Mouse (Mus musculus) left cerebral cortex, postnatal 14 days (tissue): ENCODE measurements around the gene Tmem184b. TPM values are rescaled to one million over a fixed set of nuclear protein-coding genes. Genes with fewer than 3 reads are reported as not detected.

Experiments
- DNase-seq, 2 experiments: peaks; one replicate each; pipeline ENCODE4 v3.0.0; 2021 to 2022; ENCODE audit warnings: low spot score in 2 of 2, mixed read lengths in 1 of 2
- intact Hi-C: fragments of 180-260 bp; cut with DNase I; formaldehyde crosslinking; loops from one replicate; pipeline ENCODE4 v1.15.1; 2025
- total RNA-seq, 2 experiments: library from RNA; stranded (reverse); gene quantifications; 2 replicates each; pipeline ENCODE4 v1.2.3; 2021

Tmem184b gene
- total RNA-seq, 2 experiments from 2014 or later: 56.2 to 56.8 TPM

- no peak for DNase-seq
- intact Hi-C loops: no loop called here
Measured at GRCm38 (mm10) chr15:79432328-79432727, 29.0 kb upstream of the Tmem184b start.

GRCm38 (mm10) chr15:79431925-79432324 lies 28.6 kb upstream of the Tmem184b start:
- intact Hi-C loops: no loop called here
- DNase-seq: no peak

GRCm38 (mm10) chr15:79430461-79431000 lies 27.2 kb upstream of the Tmem184b start:
- intact Hi-C loops: no loop called here
- DNase-seq: no peak

GRCm38 (mm10) chr15:79429994-79430393 lies 26.6 kb upstream of the Tmem184b start:
- intact Hi-C loops: no loop called here
- no peak for DNase-seq

GRCm38 (mm10) chr15:79429527-79429926 lies 26.2 kb upstream of the Tmem184b start:
- no peak for DNase-seq
- intact Hi-C loops: no loop called here

GRCm38 (mm10) chr15:79428616-79429015 lies 25.2 kb upstream of the Tmem184b start:
- DNase-seq: no peak
- intact Hi-C loops: no loop called here

GRCm38 (mm10) chr15:79427516-79427915 lies 24.1 kb upstream of the Tmem184b start:
- DNase-seq: peak in 1 of 2 experiments; percentile 47
- intact Hi-C loops: no loop called here

GRCm38 (mm10) chr15:79425516-79425915 lies 22.1 kb upstream of the Tmem184b start:
- intact Hi-C loops: no loop called here
- no peak for DNase-seq

GRCm38 (mm10) chr15:79424602-79425001 lies 21.2 kb upstream of the Tmem184b start:
- no peak for DNase-seq
- intact Hi-C loops: no loop called here

- intact Hi-C loops: no loop called here
- no peak for DNase-seq
Measured at GRCm38 (mm10) chr15:79422715-79423243, 19.4 kb upstream of the Tmem184b start.

- intact Hi-C loops: no loop called here
- no peak for DNase-seq
Measured at GRCm38 (mm10) chr15:79418677-79419076, 15.3 kb upstream of the Tmem184b start.

GRCm38 (mm10) chr15:79418265-79418664 lies 14.9 kb upstream of the Tmem184b start:
- intact Hi-C loops: no loop called here
- DNase-seq: no peak

- intact Hi-C loops: no loop called here
- DNase-seq: no peak
Measured at GRCm38 (mm10) chr15:79417379-79417778, 14.0 kb upstream of the Tmem184b start.

GRCm38 (mm10) chr15:79416460-79417085 lies 13.2 kb upstream of the Tmem184b start:
- intact Hi-C loops: no loop called here
- DNase-seq: no peak

- intact Hi-C loops: no loop called here
Measured at GRCm38 (mm10) chr15:79414513-79414912, 11.1 kb upstream of the Tmem184b start.

GRCm38 (mm10) chr15:79413802-79414201 lies 10.4 kb upstream of the Tmem184b start:
- intact Hi-C loops: no loop called here
- DNase-seq: no peak

More at GRCm38 (mm10) chr15:79414513-79414912, 11.1 kb upstream of the Tmem184b start:
- no peak for DNase-seq

- DNase-seq: no peak
- intact Hi-C loops: no loop called here
Measured at GRCm38 (mm10) chr15:79413201-79413600, 9.8 kb upstream of the Tmem184b start.

- DNase-seq: no peak
- intact Hi-C loops: no loop called here
Measured at GRCm38 (mm10) chr15:79411363-79412065, 8.1 kb upstream of the Tmem184b start.

- no peak for DNase-seq
- intact Hi-C loops: no loop called here
Measured at GRCm38 (mm10) chr15:79409077-79409573, 5.8 kb upstream of the Tmem184b start.

GRCm38 (mm10) chr15:79406564-79406963 lies 3.2 kb upstream of the Tmem184b start:
- intact Hi-C loops: no loop called here

More at GRCm38 (mm10) chr15:79406564-79406963, 3.2 kb upstream of the Tmem184b start:
- DNase-seq: no peak
